In the genomic region with DNA sequence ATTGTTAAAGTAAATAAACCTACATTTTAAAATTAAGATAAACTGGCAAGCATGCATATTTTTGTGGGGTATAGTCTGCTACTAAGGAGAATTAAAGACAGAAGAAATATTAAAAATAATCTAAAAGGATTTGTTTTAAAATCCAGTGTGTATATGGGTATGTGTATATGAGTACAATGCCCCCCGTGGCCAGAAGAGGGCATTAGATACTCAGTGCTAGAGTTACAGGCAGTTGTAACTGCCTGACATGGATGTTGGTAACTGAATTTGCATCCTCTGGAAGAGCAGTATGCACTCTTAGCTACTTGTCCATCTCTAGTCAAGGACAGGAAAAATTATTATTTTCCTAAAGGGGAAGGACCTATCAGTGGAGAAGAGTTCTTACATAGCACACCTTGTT, we compare ENCODE assay signal across 32 mouse cellular contexts.
DNase-seq lines count a peak whose midpoint lies in the region; ATAC-seq and TF ChIP-seq lines count a peak whose summit lies in the region.
"Had no signal": no experiment of that assay in that cellular context is flagged by ENCODE, and none has a peak within 500 bp of the region (broad histone marks: within the 10 kb centered on the region; RNA-seq: fewer than 3 reads in every experiment).

No protein-coding gene starts in this region.

- H3K79me2 ChIP-seq in CH12.LX (replicated peaks; ENCODE audit: control insufficient read depth, extremely low read depth, insufficient read depth, poor library complexity, severe bottlenecking), result no peaks in the 10 kb centered on the region

- 59% methylated on average over 1 of the region's 1 CpGs for WGBS in hindbrain, postnatal 0 days

- H3K27me3 ChIP-seq in CH12.LX (replicated peaks) (peaks cover 8% of the 10 kb centered on the region), Patski (no peaks in the 10 kb centered on the region)
- no peaks in the 10 kb centered on the region for H3K27me3 ChIP-seq in hindbrain, postnatal 0 days (ENCODE audit: insufficient read depth, low read length)
- H3K27me3 ChIP-seq: embryonic facial prominence, embryonic 13.5 days; forebrain, embryonic 13.5 days; intestine, embryonic 15.5 days had no signal

- POLR2A ChIA-PET in Patski (lab: Charles Lee), result no interaction called here

- H3K9me3 ChIP-seq in CH12.LX (replicated peaks; ENCODE audit: low read length) (peaks cover 2% of the 10 kb centered on the region), ES-E14 (ENCODE audit: control insufficient read depth, insufficient read depth, low read depth, low read length) (no peaks in the 10 kb centered on the region)
- H3K9me3 ChIP-seq in hindbrain, postnatal 0 days (ENCODE audit: low read length), result peaks cover 10% of the 10 kb centered on the region
- H3K9me3 ChIP-seq: G1E; intestine, embryonic 15.5 days had no signal

- no peak for TF ChIP-seq POLR2A in CH12.LX (IDR thresholded peaks at IDR 0.05; ENCODE audit: low read depth, low read length)

- no peaks in the 10 kb centered on the region; a peak in 1 of 4 replicates for H3K4me1 ChIP-seq in CH12.LX (ENCODE audit: control insufficient read depth in 1 of 2, insufficient read depth in 2 of 2)
- no peaks in the 10 kb centered on the region for H3K4me1 ChIP-seq in ES-E14 (ENCODE audit: control insufficient read depth in 2 of 2, insufficient read depth in 2 of 2, low read length in 2 of 2, poor library complexity in 1 of 2)
- H3K4me1 ChIP-seq in hindbrain, postnatal 0 days (ENCODE audit: insufficient read depth, low read length), result no peaks in the 10 kb centered on the region
- H3K4me1 ChIP-seq: embryonic facial prominence, embryonic 10.5 days; embryonic facial prominence, embryonic 13.5 days; forebrain, embryonic 13.5 days; hindbrain, embryonic 10.5 days; intestine, embryonic 15.5 days had no signal

- in situ Hi-C loops in CH12.LX (cut with MboI; ENCODE audit: low pct_ligation_motif_present, low pct_unique_long_range_greater_than_20kb, low sequenced_read_pairs), result no loop called here
- in situ Hi-C loops in ES-E14 (cut with MboI; ENCODE audit: low sequenced_read_pairs in 2 of 2, unreplicated experiment in 2 of 2), result no loop called here
- in situ Hi-C loops in Patski (cut with MboI; ENCODE audit: low pct_unique_long_range_greater_than_20kb), result no loop called here

- H3K4me2 ChIP-seq in CH12.LX (ENCODE audit: insufficient read depth, low read depth, poor library complexity, severe bottlenecking), result no peak overlapping the region
- H3K4me2 ChIP-seq in hindbrain, postnatal 0 days (ENCODE audit: low read depth, low read length), result no peak overlapping the region
- H3K4me2 ChIP-seq: embryonic facial prominence, embryonic 13.5 days; forebrain, embryonic 13.5 days; heart, embryonic 11.5 days; hindbrain, embryonic 14.5 days; intestine, embryonic 15.5 days had no signal

- H3K27ac ChIP-seq in CH12.LX (ENCODE audit: insufficient read depth, low read depth), result no peak overlapping the region
- no peak overlapping the region for H3K27ac ChIP-seq in ES-E14 (ENCODE audit: insufficient read depth, low read depth, low read length, poor library complexity, severe bottlenecking)
- no peak overlapping the region for H3K27ac ChIP-seq in hindbrain, postnatal 0 days
- H3K27ac ChIP-seq: embryonic facial prominence, embryonic 10.5 days; embryonic facial prominence, embryonic 13.5 days; forebrain, embryonic 13.5 days; hindbrain, embryonic 10.5 days; hindbrain, embryonic 14.5 days; intestine, embryonic 15.5 days had no signal

- no peaks in the 10 kb centered on the region for H3K36me3 ChIP-seq in CH12.LX (replicated peaks in 1 of 2; ENCODE audit: control insufficient read depth in 1 of 2, insufficient read depth in 1 of 2, low read length in 1 of 2)
- no peaks in the 10 kb centered on the region for H3K36me3 ChIP-seq in ES-E14 (ENCODE audit: control insufficient read depth, insufficient read depth, low read length, poor library complexity, severe bottlenecking)
- no peaks in the 10 kb centered on the region for H3K36me3 ChIP-seq in hindbrain, postnatal 0 days (ENCODE audit: insufficient read depth, low read length)
- H3K36me3 ChIP-seq: embryonic facial prominence, embryonic 10.5 days; embryonic facial prominence, embryonic 13.5 days; G1E; hindbrain, embryonic 10.5 days; intestine, embryonic 15.5 days had no signal

- CTCF ChIA-PET in Patski (lab: Charles Lee), result no interaction called here

- no peak overlapping the region for H3K4me3 ChIP-seq in CH12.LX (replicated peaks in 1 of 3; ENCODE audit: low read depth in 2 of 3, low read length in 2 of 3, poor library complexity in 1 of 3)
- no peak overlapping the region for H3K4me3 ChIP-seq in ES-E14 (ENCODE audit: insufficient read depth in 1 of 2, low read depth in 1 of 2, low read length in 2 of 2, poor library complexity in 1 of 2, severe bottlenecking in 1 of 2)
- H3K4me3 ChIP-seq in hindbrain, postnatal 0 days (ENCODE audit: low read length), result no peak overlapping the region
- H3K4me3 ChIP-seq: embryonic facial prominence, embryonic 10.5 days; embryonic facial prominence, embryonic 13.5 days; erythroblast, embryonic 14.5 days; forebrain, embryonic 13.5 days; hindbrain, embryonic 10.5 days; intestine, embryonic 15.5 days had no signal

- TF ChIP-seq EP300 in CH12.LX (IDR thresholded peaks at IDR 0.05; ENCODE audit: low read length), result no peak

- peak; percentile 32 to 54; a peak in 3 of 4 replicates for TF ChIP-seq CTCF in CH12.LX (conservative IDR thresholded peaks at IDR 0.05 in 1 of 2, IDR thresholded peaks at IDR 0.05 in 1 of 2; ENCODE audit: low read depth in 2 of 2, low read length in 2 of 2)
- peak; percentile 37 for TF ChIP-seq CTCF in Patski (IDR thresholded peaks at IDR 0.05)
- TF ChIP-seq CTCF in hindbrain, postnatal 0 days (IDR thresholded peaks at IDR 0.05; ENCODE audit: low read depth), result no peak

- peak; percentile 54 for TF ChIP-seq RAD21 in CH12.LX (IDR thresholded peaks at IDR 0.05; ENCODE audit: low read depth, low read length)

- no peak for ATAC-seq in Patski
- no peak for ATAC-seq in inflammation-experienced regulatory T-cells, adult 6 months
- ATAC-seq in hindbrain, postnatal 0 days, result no peak
- ATAC-seq: activated CD4-positive, CD25-positive, alpha-beta regulatory T cell, adult 4 months; forebrain, embryonic 13.5 days; forebrain, embryonic 16.5 days; intestine, embryonic 15.5 days had no signal

- dilution Hi-C loops in CH12.LX (cut with MboI; ENCODE audit: extremely low pct_ligation_motif_present, extremely low pct_unique_long_range_greater_than_20kb, low sequenced_read_pairs), result no loop called here

- no peak overlapping the region for H3K9ac ChIP-seq in CH12.LX (ENCODE audit: insufficient read depth, low read depth)
- H3K9ac ChIP-seq in ES-E14 (ENCODE audit: insufficient read depth, low read depth, low read length, poor library complexity, severe bottlenecking), result no peak overlapping the region
- H3K9ac ChIP-seq in hindbrain, postnatal 0 days (replicated peaks; ENCODE audit: low read length), result no peak overlapping the region
- H3K9ac ChIP-seq: embryonic facial prominence, embryonic 13.5 days; forebrain, embryonic 13.5 days; hindbrain, embryonic 14.5 days; intestine, embryonic 15.5 days had no signal

- DNase-seq in 3T3-L1 (ENCODE audit: low read depth, low spot score) (peak; percentile 30), CH12.LX (ENCODE audit: extremely low read depth) (peak; percentile 38), ES-E14 (ENCODE audit: low read depth, low spot score) (peak; percentile 9), Patski (ENCODE audit: low read depth, low spot score) (no peak)
- no peak for DNase-seq in hindbrain, postnatal 0 days (ENCODE audit: low spot score)
- DNase-seq in right cerebral cortex, postnatal 14 days, result no peak
- no peak for DNase-seq in gastrocnemius, postnatal 4 days (ENCODE audit: low spot score in 2 of 2)
- DNase-seq: adrenal gland, adult 8-10 months; adrenal gland, postnatal 25 days; cerebellum, adult 11-12 months; cerebellum, adult 8-10 months; cerebellum, postnatal 10 days; cerebellum, postnatal 36 days; embryo, embryonic 11 days; gastrocnemius, postnatal 10 days; gastrocnemius, postnatal 36 days; heart, adult 11 months; heart, postnatal 36 days; kidney, adult 11 months; kidney, adult 8-10 months had no signal

TF ChIP-seq in CH12.LX, 34 proteins besides CTCF, POLR2A, EP300 and RAD21:
- no peak for TF ChIP-seq TBP (conservative IDR thresholded peaks at IDR 0.05; ENCODE audit: low read depth, low read length)
- no peak for TF ChIP-seq ZC3H11A (IDR thresholded peaks at IDR 0.05; ENCODE audit: low read depth, low read length)
- peak; percentile 42; the same call in 1 of the 2 replicates for TF ChIP-seq SMC3 (IDR thresholded peaks at IDR 0.05; ENCODE audit: low read depth, low read length)
- TF ChIP-seq ETS1 (conservative IDR thresholded peaks at IDR 0.05; ENCODE audit: low read depth, low read length), result no peak
- TF ChIP-seq TCF12 (IDR thresholded peaks at IDR 0.05; ENCODE audit: low read depth, low read length), result no peak
- TF ChIP-seq ELF1 (IDR thresholded peaks at IDR 0.05; ENCODE audit: low read depth, low read length), result no peak
- no peak for TF ChIP-seq NELFE (IDR thresholded peaks at IDR 0.05; ENCODE audit: low read depth, low read length)

TF ChIP-seq in ES-E14, 5 proteins besides CTCF, POLR2A, EP300 and RAD21:
- TF ChIP-seq ZC3H11A (IDR thresholded peaks at IDR 0.05; ENCODE audit: borderline replicate concordance, low read depth, low read length) (peak; percentile 82; the same call in 1 of the 2 replicates), MAFK (IDR thresholded peaks at IDR 0.05; ENCODE audit: insufficient read depth, low read depth, low read length) (no peak)

Comparison
In these comparisons a context has a peak if more than half of its experiments do, and no peak if none do; other contexts are left out.
1. DNase-seq: peak in 3T3-L1 (single experiment), CH12.LX (single experiment) and ES-E14 (single experiment); none in Patski (single experiment), hindbrain, postnatal 0 days (single experiment), right cerebral cortex, postnatal 14 days (single experiment) and gastrocnemius, postnatal 4 days (0 of 2).